Mouse (Mus musculus) CH12.LX (cell line): ENCODE data around the gene Olfr684.

Source experiments
- CTCF ChIP-seq, 2 experiments: IDR thresholded peaks in 1 of 2; conservative IDR thresholded peaks in 1 of 2; 2 replicates each; pipeline ENCODE4 v1.5.1; 2011 to 2012; ENCODE audit warnings: low read depth in 2 of 2, low read length in 2 of 2, improper control_type of control experiment in 1 of 2, inconsistent platforms in 1 of 2, mild to moderate bottlenecking in 1 of 2, moderate library complexity in 1 of 2
- E2F4 ChIP-seq: IDR thresholded peaks from 2 replicates; pipeline ENCODE4 v1.6.1; 2011; ENCODE audit warnings: low read depth, low read length, improper control_type of control experiment; ENCODE audit not compliant: insufficient replicate concordance
- JUN ChIP-seq: IDR thresholded peaks from 2 replicates; pipeline ENCODE4 v1.6.1; 2011; ENCODE audit warnings: low read depth, mild to moderate bottlenecking, low read length, improper control_type of control experiment, moderate library complexity; ENCODE audit not compliant: insufficient read depth

GRCm38 (mm10) chr7:105207385-105207784 is 43.9 kb upstream of the Olfr684 start, which contains the start of gene Olfr686:
- no peak for TF ChIP-seq E2F4
- no peak for TF ChIP-seq CTCF (conservative IDR thresholded peaks at IDR 0.05 in 1 of 2, IDR thresholded peaks at IDR 0.05 in 1 of 2; ENCODE audit: low read depth in 2 of 2, low read length in 2 of 2)
- no peak for TF ChIP-seq JUN
